Mouse (Mus musculus): ENCODE results near the gene Ak8. TPM values are rescaled to one million over a fixed set of nuclear protein-coding genes. Genes with fewer than 3 reads are reported as not detected.

Gene Ak8
- polyA plus RNA-seq, 1 experiment from 2014 or later = 0.97 TPM

DNA sequence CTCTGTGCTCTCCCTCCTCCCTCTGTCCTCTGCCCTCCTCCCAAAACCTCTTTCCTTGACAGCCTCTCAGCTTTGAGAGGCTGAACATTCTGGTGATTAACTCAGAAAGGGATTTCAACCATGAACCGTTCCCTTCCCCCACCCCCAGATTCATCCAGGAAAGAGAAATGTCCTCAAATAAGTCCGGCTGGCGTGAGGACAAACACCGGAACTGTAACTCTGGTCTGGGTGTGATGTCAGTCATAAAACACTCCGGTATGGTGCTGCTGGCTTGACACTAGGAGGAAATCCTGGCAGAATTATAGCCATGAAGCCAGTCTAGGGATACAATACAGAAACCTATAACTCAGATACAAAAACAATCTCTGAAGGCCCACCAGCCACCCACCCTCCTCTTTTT, 70.7 kb downstream of the Ak8 start:
- Histone ChIP-seq H3K36me3 (no peaks in the 10 kb centered on the region), H3K4me1 (no peaks in the 10 kb centered on the region), H3K4me2 (replicated peaks) (no peak overlapping the region), H3K4me3 (no peak overlapping the region), H3K27ac (no peak overlapping the region), H3K9me3 (no peaks in the 10 kb centered on the region), H3K27me3 (no peaks in the 10 kb centered on the region), H3K9ac (no peak overlapping the region)
- 67% methylated on average over 5 of the region's 5 CpGs for WGBS
- no peak for ATAC-seq (ENCODE audit: insufficient number of reproducible peaks, insufficient read depth, low FRiP score, low TSS enrichment)

DNA sequence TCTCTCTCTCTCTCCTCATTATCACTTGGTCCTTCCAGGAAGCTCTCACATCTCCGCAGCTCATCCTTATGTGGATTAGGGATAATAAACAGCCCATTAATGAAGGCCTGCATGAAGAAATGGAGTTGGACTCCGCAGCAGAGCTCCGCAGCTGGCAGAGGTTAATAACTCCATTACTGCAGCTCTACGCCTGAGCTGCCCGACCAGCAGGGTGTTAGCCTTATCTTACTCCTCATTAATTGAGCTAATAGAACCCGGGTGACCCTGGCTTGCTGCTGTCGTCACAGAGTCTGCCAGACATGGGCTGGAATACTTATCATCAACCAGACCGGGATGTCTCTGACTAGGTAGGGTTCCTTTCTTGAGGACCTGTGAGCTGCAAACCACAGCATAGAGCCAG, 74.1 kb downstream of the Ak8 start:
- no peak for ATAC-seq (ENCODE audit: insufficient number of reproducible peaks, insufficient read depth, low FRiP score, low TSS enrichment)
- Histone ChIP-seq H3K9ac (no peak overlapping the region), H3K36me3 (no peaks in the 10 kb centered on the region), H3K27me3 (no peaks in the 10 kb centered on the region), H3K4me1 (peaks cover 5% of the 10 kb centered on the region; the same call in 1 of the 2 replicates), H3K4me3 (no peak overlapping the region), H3K4me2 (replicated peaks) (no peak overlapping the region), H3K27ac (no peak overlapping the region), H3K9me3 (no peaks in the 10 kb centered on the region)
- 66% methylated on average over 8 of the region's 8 CpGs for WGBS

DNA sequence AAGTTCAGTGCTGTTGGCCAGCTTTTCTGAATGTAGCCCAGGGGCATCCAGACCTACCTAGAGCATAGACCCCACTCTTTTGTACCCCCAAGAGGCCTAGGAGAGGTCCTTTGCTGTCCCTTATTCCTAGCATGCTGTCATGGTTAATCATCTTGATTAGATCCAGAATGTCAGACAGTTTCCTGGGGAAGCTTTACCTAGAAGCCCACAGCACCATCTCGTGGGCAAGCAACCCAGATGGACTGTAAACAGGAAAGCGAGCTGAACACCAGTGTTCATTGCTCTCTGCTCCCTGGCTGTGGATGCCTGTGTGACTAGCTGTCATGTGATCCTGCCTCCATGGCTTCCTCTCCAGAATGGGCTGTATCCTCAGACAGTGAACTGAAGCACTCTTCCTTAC, 76.8 kb downstream of the Ak8 start:
- Histone ChIP-seq H3K9ac (no peak overlapping the region), H3K4me1 (peaks cover 5% of the 10 kb centered on the region; the same call in 1 of the 2 replicates), H3K36me3 (no peaks in the 10 kb centered on the region), H3K4me3 (no peak overlapping the region), H3K27ac (no peak overlapping the region), H3K9me3 (no peaks in the 10 kb centered on the region), H3K27me3 (no peaks in the 10 kb centered on the region), H3K4me2 (replicated peaks) (no peak overlapping the region)
- ATAC-seq (ENCODE audit: insufficient number of reproducible peaks, insufficient read depth, low FRiP score, low TSS enrichment) = no peak
- 48% methylated on average over 2 of the region's 2 CpGs for WGBS

DNA sequence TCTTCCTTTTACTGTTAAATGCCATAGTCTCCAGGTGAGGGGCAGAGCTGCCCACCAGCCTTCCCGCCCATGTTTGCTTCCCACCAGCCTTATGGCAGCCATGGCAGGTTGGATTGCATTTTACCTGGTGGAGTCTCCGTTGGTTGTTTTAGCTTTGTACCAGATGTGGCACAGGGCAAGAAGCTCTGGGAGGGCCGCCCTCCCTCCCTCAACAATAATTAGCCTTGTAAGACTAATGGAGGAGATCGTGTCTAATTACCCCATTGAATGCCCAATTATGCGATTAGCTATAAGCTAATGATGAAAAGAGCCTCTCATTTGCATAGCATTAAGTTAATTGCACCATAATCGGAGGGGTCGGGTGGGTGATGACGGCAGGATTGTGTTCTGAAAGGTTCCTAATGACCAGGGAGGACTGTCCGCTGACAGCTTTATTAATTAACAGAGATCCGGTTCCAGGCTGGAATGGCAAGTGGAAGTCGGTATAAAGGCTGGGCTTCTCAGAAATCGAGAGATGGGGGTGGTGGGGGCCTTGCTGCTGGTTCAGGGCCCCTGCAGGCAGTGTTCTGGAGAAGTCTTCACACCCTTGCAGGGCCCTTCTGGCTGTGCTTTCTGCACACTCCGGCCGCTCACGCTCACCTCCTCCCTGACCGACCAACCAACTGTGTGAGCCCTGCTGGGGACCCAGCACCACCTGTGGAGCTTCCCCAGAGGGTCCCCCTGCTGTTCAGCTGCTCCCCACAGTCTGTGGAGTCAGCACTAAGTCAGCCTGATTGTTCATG, 80.2 kb downstream of the Ak8 start:
- H3K27me3 ChIP-seq = no peaks in the 10 kb centered on the region
- H3K9me3 ChIP-seq = no peaks in the 10 kb centered on the region
- H3K4me2 ChIP-seq (replicated peaks) = no peak overlapping the region
- no peak overlapping the region for H3K4me3 ChIP-seq
- no peaks in the 10 kb centered on the region for H3K36me3 ChIP-seq
- ATAC-seq (ENCODE audit: insufficient number of reproducible peaks, insufficient read depth, low FRiP score, low TSS enrichment) = peak; percentile 28; the same call in 1 of the 2 replicates
- WGBS = 57% methylated on average over 16 of the region's 16 CpGs
- no peak overlapping the region for H3K9ac ChIP-seq
- no peak overlapping the region for H3K27ac ChIP-seq
- H3K4me1 ChIP-seq = peaks cover 5% of the 10 kb centered on the region; the same call in 1 of the 2 replicates

DNA sequence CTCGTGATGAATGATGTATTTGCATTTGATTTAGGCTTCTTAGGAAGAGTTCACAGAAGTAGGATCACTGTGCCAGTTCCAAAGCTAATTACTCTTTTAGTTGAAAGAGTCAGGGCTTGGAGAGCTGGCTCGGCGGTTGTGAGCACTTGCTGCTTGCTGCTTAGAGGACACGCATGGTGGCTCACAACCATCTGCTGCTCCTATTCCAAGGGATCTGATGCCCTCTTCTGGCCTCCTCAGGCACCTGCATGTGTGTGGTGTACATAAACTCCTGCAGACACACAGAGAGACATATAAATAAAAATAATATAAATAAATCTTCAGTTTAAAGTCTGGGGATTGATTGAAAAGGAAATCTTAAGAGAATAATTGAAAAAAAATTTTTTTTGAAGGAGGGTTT, 81.3 kb downstream of the Ak8 start:
- Histone ChIP-seq H3K4me1 (peaks cover 5% of the 10 kb centered on the region; the same call in 1 of the 2 replicates), H3K9ac (no peak overlapping the region)

DNA sequence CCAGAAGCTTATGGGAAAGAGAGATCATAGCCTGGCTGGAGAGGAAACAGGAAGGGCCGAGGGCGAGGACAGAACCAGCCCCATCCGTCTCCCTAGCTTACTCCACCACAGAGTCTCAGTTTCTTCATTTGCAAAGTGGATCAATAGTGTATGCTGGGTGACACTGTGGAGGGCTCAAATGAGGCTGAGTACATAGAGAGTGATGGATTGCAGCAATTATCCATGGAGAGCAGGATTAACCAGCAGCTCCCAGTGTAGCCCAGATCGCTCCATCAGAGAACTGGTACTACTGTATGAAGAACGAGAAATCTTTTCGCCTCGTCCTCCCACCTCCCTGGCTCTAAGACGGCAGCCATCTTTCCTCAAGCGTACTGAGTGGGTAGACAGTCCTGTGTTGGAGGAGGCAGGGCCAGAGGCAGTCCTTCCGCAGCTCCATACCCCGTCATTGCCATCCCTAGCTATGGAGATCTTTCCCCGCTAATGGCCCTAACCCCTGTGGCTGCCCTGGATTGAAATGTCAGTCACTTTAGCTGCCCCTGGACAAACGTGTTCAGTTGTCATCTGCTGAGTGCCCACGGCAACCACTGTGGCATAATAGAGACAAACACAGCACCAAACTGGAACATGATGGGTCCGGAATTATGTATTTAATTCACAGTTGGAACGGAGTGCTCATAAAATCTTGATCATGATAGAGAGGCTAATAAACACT, 86.5 kb downstream of the Ak8 start:
- 83% methylated on average over 16 of the region's 16 CpGs for WGBS
- Histone ChIP-seq H3K4me1 (0 out of 2 replicates have a peak, but pooled peaks cover under 1% of the 10 kb centered on the region), H3K36me3 (no peaks in the 10 kb centered on the region), H3K9ac (no peak overlapping the region), H3K27me3 (no peaks in the 10 kb centered on the region), H3K27ac (no peak overlapping the region), H3K4me3 (no peak overlapping the region), H3K4me2 (replicated peaks) (no peak overlapping the region), H3K9me3 (no peaks in the 10 kb centered on the region)
- no peak for ATAC-seq (ENCODE audit: insufficient number of reproducible peaks, insufficient read depth, low FRiP score, low TSS enrichment)

More for the DNA sequence above, 81.3 kb downstream of the Ak8 start:
- Histone ChIP-seq H3K36me3 (no peaks in the 10 kb centered on the region), H3K4me2 (replicated peaks) (no peak overlapping the region), H3K4me3 (no peak overlapping the region), H3K9me3 (no peaks in the 10 kb centered on the region), H3K27me3 (no peaks in the 10 kb centered on the region), H3K27ac (no peak overlapping the region)
- 93% methylated on average over 4 of the region's 4 CpGs for WGBS
- ATAC-seq (ENCODE audit: insufficient number of reproducible peaks, insufficient read depth, low FRiP score, low TSS enrichment) = no peak

DNA sequence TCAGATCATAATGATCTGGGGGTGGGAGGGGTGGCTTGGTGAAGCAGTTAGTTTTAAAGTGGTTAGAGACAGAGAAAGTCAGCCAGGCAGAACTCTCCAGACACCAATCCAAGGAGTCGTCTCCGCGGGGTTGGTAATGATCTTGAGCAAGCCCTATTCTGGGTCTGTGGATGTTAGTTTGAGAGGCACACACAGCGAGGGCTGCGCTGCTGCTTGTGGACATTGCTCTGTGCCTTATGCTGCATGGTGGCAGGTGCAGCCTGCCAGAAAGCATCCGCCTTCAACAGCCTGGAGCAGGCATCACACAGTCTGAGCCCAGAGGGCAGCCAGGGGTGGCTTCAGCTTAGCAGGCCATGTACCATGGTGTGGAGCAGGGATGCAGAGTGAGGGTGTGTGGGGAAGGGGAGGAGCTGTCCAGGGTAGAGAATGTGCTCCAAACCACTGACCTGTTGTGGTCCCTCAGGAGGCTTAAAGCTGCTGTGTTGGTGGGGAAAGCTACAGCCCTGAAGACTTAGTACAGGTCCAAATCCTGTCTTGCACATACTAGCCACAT, 87.2 kb downstream of the Ak8 start:
- H3K9me3 ChIP-seq = no peaks in the 10 kb centered on the region
- H3K4me3 ChIP-seq = no peak overlapping the region
- no peak overlapping the region for H3K9ac ChIP-seq
- no peaks in the 10 kb centered on the region for H3K36me3 ChIP-seq
- no peak overlapping the region for H3K4me2 ChIP-seq (replicated peaks)
- WGBS = 78% methylated on average over 6 of the region's 6 CpGs
- no peak for ATAC-seq (ENCODE audit: insufficient number of reproducible peaks, insufficient read depth, low FRiP score, low TSS enrichment)
- H3K27ac ChIP-seq = no peak overlapping the region
- H3K4me1 ChIP-seq = 0 out of 2 replicates have a peak, but pooled peaks cover 3% of the 10 kb centered on the region
- no peaks in the 10 kb centered on the region for H3K27me3 ChIP-seq

DNA sequence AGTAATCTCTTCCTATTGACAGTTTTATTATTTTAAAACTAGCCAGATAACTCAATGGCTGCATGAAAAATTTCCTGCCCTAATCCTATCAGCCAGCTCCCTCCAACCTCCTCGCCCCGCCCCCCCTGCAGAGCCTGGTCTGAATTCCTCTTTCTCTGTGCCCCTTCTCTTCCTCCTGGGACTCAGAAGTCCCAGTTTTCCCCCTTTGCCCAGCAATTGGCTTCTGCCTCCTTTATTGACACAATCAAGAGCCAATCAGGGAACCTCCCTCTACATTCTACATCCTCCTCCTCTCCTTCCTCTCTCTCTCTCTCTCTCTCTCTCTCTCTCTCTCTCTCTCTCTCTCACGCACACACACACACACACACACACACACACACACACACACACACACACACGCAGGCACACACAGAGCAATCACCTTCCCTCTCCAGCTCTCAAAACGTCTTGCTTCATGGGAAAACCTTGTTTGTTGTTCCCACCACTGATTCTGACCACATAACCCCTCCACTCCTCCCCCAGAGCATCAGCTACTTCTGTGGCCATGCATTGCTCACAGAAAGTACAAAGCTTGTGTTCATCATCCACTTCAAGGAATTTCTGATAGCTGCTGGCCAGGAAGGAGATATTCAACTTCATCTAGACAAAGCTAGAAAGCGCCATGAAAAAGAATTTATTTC, 93.1 kb downstream of the Ak8 start:
- peak; percentile 66; the same call in 1 of the 2 replicates for ATAC-seq (ENCODE audit: insufficient number of reproducible peaks, insufficient read depth, low FRiP score, low TSS enrichment)
- H3K4me2 ChIP-seq (replicated peaks) = peak overlapping the region; percentile 38
- H3K9me3 ChIP-seq = no peaks in the 10 kb centered on the region
- WGBS = 22% methylated on average over 6 of the region's 6 CpGs
- H3K9ac ChIP-seq = no peak overlapping the region
- H3K36me3 ChIP-seq = no peaks in the 10 kb centered on the region
- H3K4me3 ChIP-seq = 0 out of 2 replicates have a peak overlapping the region, but pooled peaks have one; percentile 12
- H3K27me3 ChIP-seq = 0 out of 2 replicates have a peak, but pooled peaks cover 13% of the 10 kb centered on the region
- H3K27ac ChIP-seq = no peak overlapping the region
- peaks cover 22% of the 10 kb centered on the region for H3K4me1 ChIP-seq

DNA sequence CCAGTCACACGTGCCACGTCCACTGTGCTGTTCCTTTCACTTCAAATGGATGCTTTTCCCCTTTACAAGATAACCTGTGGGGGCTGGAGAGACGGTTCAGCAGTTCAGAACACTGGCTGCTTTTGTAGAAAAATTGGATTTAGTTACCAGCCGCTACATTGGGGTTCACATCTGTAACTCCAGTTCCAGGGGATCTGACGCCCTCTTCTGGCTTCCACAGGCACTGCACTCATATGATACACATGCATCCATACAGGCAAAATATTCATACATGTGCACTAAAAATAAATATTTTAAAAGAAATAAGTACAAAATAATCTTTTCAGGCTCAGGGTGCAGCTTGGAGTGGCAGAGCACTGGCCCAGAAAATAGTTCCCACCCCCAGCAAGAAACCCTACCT, 94.7 kb downstream of the Ak8 start:
- H3K4me1 ChIP-seq = peaks cover 22% of the 10 kb centered on the region
- H3K4me2 ChIP-seq (replicated peaks) = no peak overlapping the region
- H3K9me3 ChIP-seq = no peaks in the 10 kb centered on the region
- no peaks in the 10 kb centered on the region for H3K36me3 ChIP-seq
- no peak overlapping the region for H3K9ac ChIP-seq
- ATAC-seq (ENCODE audit: insufficient number of reproducible peaks, insufficient read depth, low FRiP score, low TSS enrichment) = no peak
- no peak overlapping the region for H3K27ac ChIP-seq
- 0 out of 2 replicates have a peak, but pooled peaks cover 13% of the 10 kb centered on the region for H3K27me3 ChIP-seq
- no peak overlapping the region for H3K4me3 ChIP-seq
- WGBS = 77% methylated on average over 5 of the region's 5 CpGs

DNA sequence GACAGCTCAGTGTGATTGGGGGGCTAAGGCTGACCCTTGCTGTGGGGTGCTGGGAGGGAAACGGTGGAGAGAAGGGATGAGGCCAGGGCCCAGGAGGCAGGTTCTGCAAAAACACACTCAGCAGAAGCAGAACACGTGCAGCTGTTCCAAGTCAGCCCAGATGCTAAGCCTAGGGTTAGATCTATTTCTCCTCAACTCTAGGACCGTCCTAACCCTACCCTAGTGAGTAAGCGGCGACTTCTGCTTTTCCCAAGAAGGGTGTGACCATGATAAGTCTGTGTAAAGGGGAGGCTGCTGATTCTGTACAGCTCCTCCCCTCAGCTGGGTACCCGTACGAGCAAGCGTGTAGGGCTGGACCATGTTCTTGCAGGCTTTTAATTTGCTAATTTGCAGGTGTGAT, 96.3 kb downstream of the Ak8 start:
- Histone ChIP-seq H3K9me3 (no peaks in the 10 kb centered on the region), H3K27me3 (peaks cover 17% of the 10 kb centered on the region; the same call in 1 of the 2 replicates), H3K4me1 (peaks cover 22% of the 10 kb centered on the region), H3K36me3 (no peaks in the 10 kb centered on the region), H3K4me3 (no peak overlapping the region), H3K27ac (no peak overlapping the region), H3K9ac (no peak overlapping the region), H3K4me2 (replicated peaks) (no peak overlapping the region)
- WGBS = 74% methylated on average over 8 of the region's 8 CpGs
- no peak for ATAC-seq (ENCODE audit: insufficient number of reproducible peaks, insufficient read depth, low FRiP score, low TSS enrichment)

DNA sequence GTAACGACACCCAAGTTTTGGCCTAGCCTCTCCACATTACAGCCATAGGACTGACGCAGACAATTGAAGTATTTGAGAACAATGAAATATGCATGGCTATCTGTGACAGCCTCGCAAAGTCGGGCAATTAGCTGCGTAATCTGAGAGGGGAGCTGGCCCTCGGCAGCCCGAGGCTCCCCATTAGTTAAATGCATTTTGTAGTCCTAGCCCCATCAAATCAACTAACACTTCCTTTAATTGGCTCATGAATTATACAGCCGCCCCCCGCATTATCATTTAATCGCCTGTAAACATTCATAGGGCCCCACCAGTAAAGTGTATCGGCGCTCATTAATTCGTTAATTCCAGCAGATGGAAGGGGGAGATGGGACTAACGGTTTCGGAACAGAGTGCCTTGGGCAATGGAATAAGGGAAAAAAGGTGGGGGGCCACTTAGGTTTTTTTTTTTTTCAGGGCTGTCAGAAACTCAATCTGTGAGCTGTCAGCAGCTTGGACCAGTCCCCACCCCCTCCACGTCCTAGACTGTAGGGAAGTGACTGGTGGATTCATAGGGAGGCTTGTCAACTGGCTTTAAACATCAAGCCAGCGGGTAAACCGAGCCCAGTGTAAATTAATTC, 97.6 kb downstream of the Ak8 start:
- Histone ChIP-seq H3K36me3 (no peaks in the 10 kb centered on the region), H3K27me3 (peaks cover 17% of the 10 kb centered on the region; the same call in 1 of the 2 replicates), H3K9ac (no peak overlapping the region), H3K4me2 (replicated peaks) (no peak overlapping the region), H3K4me3 (no peak overlapping the region), H3K27ac (no peak overlapping the region), H3K4me1 (peaks cover 19% of the 10 kb centered on the region), H3K9me3 (no peaks in the 10 kb centered on the region)
- no peak for ATAC-seq (ENCODE audit: insufficient number of reproducible peaks, insufficient read depth, low FRiP score, low TSS enrichment)
- WGBS = 41% methylated on average over 18 of the region's 18 CpGs
